Mouse (Mus musculus) heart, embryonic 11.5 days (tissue): Measurements from ENCODE around the gene Egflam. TPM values are rescaled to one million over a fixed set of nuclear protein-coding genes. Genes with fewer than 3 reads are reported as not detected.
A peak's percentile ranks its signal among the peaks of the same experiment; 100 is the strongest.

Experiments
- ATAC-seq: fragments of 200-750 bp; cut with Nextera tagmentation; replicated peaks from 2 replicates; pipeline ENCODE4 v1.8.0; 2017; ENCODE audit warnings: moderate library complexity; ENCODE audit not compliant: insufficient number of reproducible peaks, low FRiP score, low TSS enrichment
- H3K27ac ChIP-seq: fragments of 300-500 bp; sonication (generic); 2 replicates; pipeline ENCODE4 v1.5.1; 2014; ENCODE audit warnings: mild to moderate bottlenecking, low read depth, low read length
- H3K27me3 ChIP-seq: fragments of 300-500 bp; sonication (generic); 2 replicates; pipeline ENCODE4 v1.6.1; 2014; ENCODE audit warnings: mild to moderate bottlenecking, low read length, mixed read lengths; ENCODE audit not compliant: control insufficient read depth, insufficient read depth
- H3K36me3 ChIP-seq: fragments of 300-500 bp; sonication (generic); 2 replicates; pipeline ENCODE4 v1.6.1; 2014; ENCODE audit warnings: mild to moderate bottlenecking, low read length, moderate library complexity, mixed read lengths; ENCODE audit not compliant: control insufficient read depth, insufficient read depth
- H3K4me1 ChIP-seq: fragments of 300-500 bp; sonication (generic); 2 replicates; pipeline ENCODE4 v1.6.1; 2014; ENCODE audit warnings: low read length; ENCODE audit not compliant: control insufficient read depth, insufficient read depth
- H3K4me2 ChIP-seq: fragments of 300-500 bp; sonication (generic); 2 replicates; pipeline ENCODE4 v1.6.1; 2014; ENCODE audit warnings: mild to moderate bottlenecking, moderate library complexity
- H3K4me3 ChIP-seq: fragments of 300-500 bp; sonication (generic); 2 replicates; pipeline ENCODE4 v1.5.1; 2014; ENCODE audit warnings: low read depth, low read length
- H3K9ac ChIP-seq: fragments of 300-500 bp; sonication (generic); 2 replicates; pipeline ENCODE4 v1.6.1; 2014; ENCODE audit warnings: mild to moderate bottlenecking, low read depth, low read length, moderate library complexity
- H3K9me3 ChIP-seq: fragments of 300-500 bp; sonication (generic); replicated peaks from 2 replicates; pipeline ENCODE4 v1.6.1; 2016; ENCODE audit warnings: low read length; ENCODE audit not compliant: control insufficient read depth
- WGBS: fragments of 180-500 bp; shearing (Covaris S2); extraction: QIAGEN DNeasy Blood & Tissue Kit; methylation state at CpG from one replicate; pipeline ENCODE4 v1.1.7; 2014; ENCODE audit not compliant: insufficient replicate concordance; 5-methylcytosine and 5-hydroxymethylcytosine counted together
- polyA plus RNA-seq: library from polyadenylated mRNA; unstranded; fragments of >200 nt; fragmentation: Nextera tagmentation; extraction: Ambion mirVana; gene quantifications from 2 replicates; pipeline ENCODE4 v1.2.1, GENCODE M21; 2014

Egflam gene
- polyA plus RNA-seq, result 7.8 and 7.9 TPM in 2 replicates

DNA sequence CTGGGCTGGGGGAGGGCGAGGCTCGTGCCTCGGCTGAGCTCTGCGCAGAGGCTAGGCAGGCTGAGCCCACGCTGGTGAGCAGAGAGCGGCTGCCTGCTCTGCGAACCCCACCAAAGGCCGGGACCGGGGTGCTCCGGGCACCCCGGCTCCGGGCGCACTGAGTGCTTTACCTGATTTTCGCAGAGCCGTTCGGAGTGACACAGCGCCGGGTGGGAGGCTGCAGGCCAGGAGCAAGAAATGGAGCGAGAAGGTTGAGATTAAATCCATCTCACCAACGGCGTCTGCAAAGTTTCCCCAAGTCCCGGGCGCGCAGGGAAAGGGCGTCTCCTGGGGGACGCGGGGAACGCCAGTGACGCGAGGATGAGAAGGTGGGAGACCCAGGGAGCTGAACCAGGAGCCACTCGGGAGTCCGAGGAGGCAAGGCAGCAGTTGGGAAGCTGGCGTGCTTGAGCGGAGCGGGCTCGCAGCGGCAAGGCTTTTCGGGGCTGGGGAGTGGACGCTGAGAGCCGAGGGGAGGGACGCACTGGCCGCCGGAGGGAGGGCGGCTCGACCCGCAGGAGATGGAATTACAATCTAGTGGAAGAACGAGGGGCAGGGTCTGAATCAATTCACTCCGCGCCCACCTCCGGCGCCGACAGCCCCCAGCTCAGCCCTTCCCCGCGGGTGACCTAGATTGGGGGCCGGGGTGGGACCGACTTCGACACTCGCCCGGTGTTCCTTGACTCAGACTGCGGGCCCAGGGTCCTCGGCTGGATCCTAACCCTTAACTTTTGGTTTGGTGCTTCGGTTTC lies at the start of gene Egflam:
Egflam (minus strand) TSS at position 578 of the 791 bp plus-strand sequence.
- peak; percentile 71; the same call in 1 of the 2 replicates for ATAC-seq
- Histone ChIP-seq H3K27me3 (0 out of 2 replicates have a peak, but pooled peaks cover 2% of the 10 kb centered on the region), H3K4me2 (peak within 1 kb of the TSS; percentile 98), H3K4me1 (0 out of 2 replicates have a peak, but pooled peaks cover 7% of the 10 kb centered on the region), H3K27ac (no peak within 1 kb of the TSS), H3K4me3 (peak within 1 kb of the TSS; percentile 66), H3K9ac (peak within 1 kb of the TSS; percentile 73), H3K9me3 (0 out of 2 replicates have a peak, but pooled peaks cover 2% of the 10 kb centered on the region), H3K36me3 (no peaks in the 10 kb centered on the region)
- WGBS, result under 1% methylated on average over 62 of the region's 62 CpGs

GRCm38 (mm10) chr15:7443396-7444315 lies 45.5 kb upstream of the Egflam start:
- no peak overlapping the region for H3K4me2 ChIP-seq
- no peak overlapping the region for H3K27ac ChIP-seq
- H3K9me3 ChIP-seq, result no peaks in the 10 kb centered on the region
- H3K4me3 ChIP-seq, result no peak overlapping the region
- ATAC-seq, result no peak
- no peaks in the 10 kb centered on the region for H3K4me1 ChIP-seq
- H3K9ac ChIP-seq, result no peak overlapping the region
- 58% methylated on average over 17 of the region's 17 CpGs for WGBS
- H3K27me3 ChIP-seq, result no peaks in the 10 kb centered on the region
- no peaks in the 10 kb centered on the region for H3K36me3 ChIP-seq

- H3K9ac ChIP-seq, result no peak overlapping the region
- ATAC-seq, result no peak
- 57% methylated on average over 16 of the region's 16 CpGs for WGBS
Observed at GRCm38 (mm10) chr15:7442148-7443100, 44.2 kb upstream of the Egflam start.

DNA sequence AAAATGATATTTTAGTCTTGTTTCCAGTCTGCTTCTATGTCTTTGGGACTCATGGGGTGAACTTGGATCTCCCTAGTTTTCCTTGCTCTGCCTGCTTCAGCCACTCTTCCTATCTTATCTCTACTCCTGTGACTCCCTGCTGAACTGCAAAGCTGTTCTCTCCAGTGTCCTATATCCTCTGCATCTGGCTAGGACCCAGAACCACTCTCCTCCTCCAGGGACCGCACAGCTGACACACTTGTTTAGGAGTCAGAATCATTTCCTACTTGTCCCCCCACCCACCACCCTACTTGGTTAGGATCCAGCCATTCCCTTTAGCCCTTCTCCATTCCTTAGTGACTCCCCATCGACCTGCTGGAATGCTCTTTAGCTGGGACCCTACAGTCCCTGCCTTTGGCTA lies 26.1 kb upstream of the Egflam start:
- Histone ChIP-seq H3K27ac (no peak overlapping the region), H3K27me3 (no peaks in the 10 kb centered on the region), H3K9me3 (no peaks in the 10 kb centered on the region), H3K36me3 (no peaks in the 10 kb centered on the region), H3K9ac (no peak overlapping the region), H3K4me1 (no peaks in the 10 kb centered on the region), H3K4me2 (no peak overlapping the region), H3K4me3 (no peak overlapping the region)
- WGBS, result 38% methylated on average over 2 of the region's 2 CpGs
- no peak for ATAC-seq

More at GRCm38 (mm10) chr15:7442148-7443100, 44.2 kb upstream of the Egflam start:
- H3K4me3 ChIP-seq, result no peak overlapping the region
- no peak overlapping the region for H3K27ac ChIP-seq
- H3K4me1 ChIP-seq, result no peaks in the 10 kb centered on the region
- H3K36me3 ChIP-seq, result no peaks in the 10 kb centered on the region
- no peaks in the 10 kb centered on the region for H3K27me3 ChIP-seq
- H3K9me3 ChIP-seq, result no peaks in the 10 kb centered on the region
- H3K4me2 ChIP-seq, result no peak overlapping the region

GRCm38 (mm10) chr15:7404521-7404920 lies 6.3 kb upstream of the Egflam start:
- Histone ChIP-seq H3K4me3 (no peak overlapping the region), H3K9ac (no peak overlapping the region), H3K27ac (no peak overlapping the region), H3K4me2 (no peak overlapping the region), H3K9me3 (no peaks in the 10 kb centered on the region), H3K4me1 (no peaks in the 10 kb centered on the region), H3K36me3 (no peaks in the 10 kb centered on the region), H3K27me3 (no peaks in the 10 kb centered on the region)
- no peak for ATAC-seq
- WGBS, result 78% methylated on average over 8 of the region's 8 CpGs

DNA sequence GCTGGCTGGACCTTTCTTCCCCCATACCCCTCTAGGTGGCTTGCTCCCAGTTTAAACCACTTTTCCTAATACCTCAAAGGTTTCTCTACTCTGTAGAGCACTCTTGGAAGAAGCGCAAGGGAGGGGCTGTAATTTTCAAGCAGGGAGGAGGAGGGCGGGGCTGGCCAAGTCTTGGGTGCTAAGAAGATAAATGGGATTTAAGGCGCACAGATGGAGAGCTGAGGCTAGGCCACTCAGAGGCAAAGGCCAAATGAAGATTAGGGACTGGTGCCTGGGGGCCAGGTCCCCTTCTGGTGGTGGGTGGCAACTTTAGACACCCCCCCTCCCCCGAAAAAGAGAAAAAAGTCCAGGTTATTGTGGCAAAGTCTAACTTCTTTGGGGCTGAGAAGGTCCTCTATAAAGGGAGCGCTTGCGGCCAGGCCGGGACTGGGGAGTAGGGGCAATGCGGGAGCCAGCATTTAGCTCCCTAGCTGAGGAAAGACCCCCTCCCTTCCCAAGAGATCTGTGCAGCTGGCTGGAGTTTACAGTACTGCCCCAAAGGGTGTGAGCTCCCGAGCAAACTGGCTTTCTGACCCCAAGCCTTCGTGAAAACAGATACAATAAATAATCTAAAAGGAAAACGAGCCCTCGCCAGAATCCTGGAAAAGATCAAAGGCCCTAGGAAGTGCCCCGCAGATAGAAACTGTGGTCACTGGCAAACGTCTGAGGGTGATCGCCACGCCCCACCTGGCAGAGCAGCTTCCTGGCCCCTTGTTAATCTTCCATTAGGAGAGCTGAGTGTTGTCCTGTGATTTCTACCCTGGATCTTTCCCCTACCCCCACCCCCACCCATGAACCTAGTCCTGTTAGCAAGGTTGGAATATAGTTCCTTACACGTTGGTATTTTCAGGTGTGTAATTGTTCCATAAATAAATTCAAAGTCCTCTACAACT lies 680 bp upstream of the Egflam start:
- H3K9me3 ChIP-seq, result no peaks in the 10 kb centered on the region
- no peak overlapping the region for H3K27ac ChIP-seq
- 0 out of 2 replicates have a peak, but pooled peaks cover 7% of the 10 kb centered on the region for H3K4me1 ChIP-seq
- H3K4me3 ChIP-seq, result peak overlapping the region; percentile 66
- peak overlapping the region; percentile 98 for H3K4me2 ChIP-seq
- WGBS, result under 1% methylated on average over 17 of the region's 17 CpGs
- peak overlapping the region; percentile 73; the same call in 1 of the 2 replicates for H3K9ac ChIP-seq
- 0 out of 2 replicates have a peak, but pooled peaks cover 2% of the 10 kb centered on the region for H3K27me3 ChIP-seq
- no peak for ATAC-seq
- no peaks in the 10 kb centered on the region for H3K36me3 ChIP-seq

- H3K9ac ChIP-seq, result peak overlapping the region; percentile 73
- peak overlapping the region; percentile 66 for H3K4me3 ChIP-seq
- H3K4me1 ChIP-seq, result 0 out of 2 replicates have a peak, but pooled peaks cover 7% of the 10 kb centered on the region
- H3K27ac ChIP-seq, result no peak overlapping the region
- H3K36me3 ChIP-seq, result no peaks in the 10 kb centered on the region
- peak overlapping the region; percentile 98 for H3K4me2 ChIP-seq
- H3K27me3 ChIP-seq, result 0 out of 2 replicates have a peak, but pooled peaks cover 2% of the 10 kb centered on the region
- H3K9me3 ChIP-seq, result 0 out of 2 replicates have a peak, but pooled peaks cover 2% of the 10 kb centered on the region
- 1% methylated on average over 8 of the region's 8 CpGs for WGBS
- no peak for ATAC-seq
Observed at GRCm38 (mm10) chr15:7397446-7397817, 763 bp downstream of the Egflam start.
